ENCODE assay signal across 20 mouse cellular contexts in genomic region chr14:76074206-76074605, GRCm38 (mm10).
"Had no signal": no experiment of that assay in that cellular context is flagged by ENCODE, and none has a peak within 500 bp of the region (broad histone marks: within the 10 kb centered on the region; RNA-seq: fewer than 3 reads in every experiment).

No protein-coding gene starts in this region.

- H3K4me3 ChIP-seq: kidney, embryonic 15.5 days; left cerebral cortex, adult 2 months; neural tube, embryonic 12.5 days; neural tube, embryonic 15.5 days; stomach, embryonic 15.5 days had no signal

- DNase-seq: kidney, adult 8-10 months; kidney, postnatal 10 days; kidney, postnatal 36 days; layer of hippocampus, postnatal 36 days; liver, postnatal 0 days; lung, embryonic 14.5 days; lung, postnatal 14 days; lung, postnatal 4 days; midbrain, embryonic 14.5 days; retina, postnatal 1 day; right cerebral cortex, postnatal 25 days; spleen, adult 18-20 months; thymus, postnatal 25 days had no signal

- H3K9me3 ChIP-seq: kidney, embryonic 15.5 days; neural tube, embryonic 12.5 days; neural tube, embryonic 15.5 days; stomach, embryonic 15.5 days had no signal

- H3K9ac ChIP-seq: kidney, embryonic 15.5 days; liver, embryonic 14.5 days; liver, postnatal 0 days; lung, embryonic 14.5 days; neural tube, embryonic 12.5 days; neural tube, embryonic 15.5 days; stomach, embryonic 15.5 days had no signal

- ATAC-seq: liver, postnatal 0 days had no signal

- H3K27me3 ChIP-seq: kidney, embryonic 15.5 days; neural tube, embryonic 12.5 days; neural tube, embryonic 15.5 days; stomach, embryonic 15.5 days had no signal

- H3K4me1 ChIP-seq: kidney, embryonic 15.5 days; stomach, embryonic 15.5 days had no signal

- H3K4me2 ChIP-seq: kidney, embryonic 15.5 days; lung, embryonic 14.5 days; midbrain, embryonic 11.5 days; neural tube, embryonic 12.5 days; neural tube, embryonic 15.5 days; stomach, embryonic 15.5 days had no signal

- H3K27ac ChIP-seq: kidney, embryonic 15.5 days; left cerebral cortex, adult 2 months; liver, embryonic 14.5 days; neural tube, embryonic 12.5 days; neural tube, embryonic 15.5 days; stomach, embryonic 15.5 days had no signal

- H3K36me3 ChIP-seq: kidney, embryonic 15.5 days; neural tube, embryonic 12.5 days; neural tube, embryonic 15.5 days; stomach, embryonic 15.5 days had no signal
